Mouse (Mus musculus) liver, postnatal 0 days (tissue): ENCODE results near the gene Tesk1.

ENCODE experiments used
- CTCF ChIP-seq: sonication (generic); IDR thresholded peaks from 2 replicates; pipeline ENCODE4 v1.5.1; 2016; ENCODE audit warnings: antibody characterized with exemption, low read depth
- EP300 ChIP-seq: IDR thresholded peaks from 2 replicates; pipeline ENCODE4 v1.6.1; 2016; ENCODE audit warnings: antibody characterized with exemption, low read depth, mild to moderate bottlenecking

DNA sequence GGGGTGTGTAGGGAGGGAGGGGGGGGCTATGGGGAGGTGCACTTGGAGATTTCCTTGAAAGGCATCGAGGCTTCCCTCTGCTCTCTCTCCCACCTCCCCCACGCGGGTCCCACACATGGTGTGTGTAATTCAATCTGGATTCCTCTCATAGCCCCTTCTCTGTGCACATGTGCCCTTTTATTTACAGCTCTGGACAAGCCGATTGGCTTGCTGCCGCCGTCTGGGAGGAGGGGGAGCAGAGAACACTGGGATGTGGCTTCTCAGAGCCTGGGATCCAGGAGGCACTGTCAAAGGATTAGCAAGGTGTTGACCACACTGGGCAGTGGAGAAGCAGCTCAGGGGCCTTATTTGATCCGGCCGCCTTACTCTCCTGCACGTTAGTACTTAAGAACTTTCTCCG lies 40.8 kb upstream of the Tesk1 start:
- no peak for TF ChIP-seq CTCF
- TF ChIP-seq EP300, result no peak
